Mouse (Mus musculus): ENCODE measurements around the gene Epha4.

DNA sequence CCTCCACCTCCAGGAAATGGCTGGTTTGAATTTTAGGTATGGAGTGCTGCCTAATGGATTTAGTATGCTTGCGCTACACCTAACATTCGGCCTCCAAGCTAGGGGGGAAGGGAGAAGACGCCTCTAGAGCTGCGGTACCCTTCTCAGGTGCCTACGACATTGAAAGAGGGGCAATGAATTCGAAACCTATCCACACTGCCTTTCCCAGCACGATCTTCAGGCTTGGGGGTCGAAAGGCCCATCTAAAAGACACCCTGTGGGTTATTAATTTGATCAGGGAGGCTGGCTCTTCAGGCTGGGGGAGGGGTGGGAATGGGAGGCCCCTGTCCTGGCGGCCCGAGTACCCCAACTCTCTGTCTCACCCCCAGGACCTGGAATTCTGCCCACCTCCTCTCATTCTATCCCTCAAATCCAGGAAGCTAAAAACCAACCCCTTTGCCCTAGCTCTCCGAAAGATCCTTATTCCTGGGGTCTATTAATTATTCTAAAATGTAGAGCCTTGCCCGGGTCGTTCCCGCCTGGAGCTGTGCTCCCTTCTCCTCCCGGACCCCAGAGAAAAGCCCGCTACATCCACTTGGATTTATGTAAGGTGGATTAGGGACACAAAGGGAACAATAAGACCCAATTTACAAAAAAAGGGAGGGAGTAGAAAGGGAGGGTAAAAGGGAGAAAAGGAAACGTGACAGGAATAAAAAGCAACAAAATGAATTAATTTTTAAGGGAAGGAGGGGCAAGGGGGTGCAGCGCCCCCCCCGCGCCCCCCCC, 2.3 kb downstream of the Epha4 start:
- TF ChIP-seq CTCF (IDR thresholded peaks at IDR 0.05; ENCODE audit: borderline replicate concordance, control insufficient read depth, extremely low read depth, insufficient read depth, low read length, poor library complexity), result no peak
- no peak for TF ChIP-seq POLR2A (IDR thresholded peaks at IDR 0.05; ENCODE audit: control insufficient read depth, extremely low read depth, insufficient read depth, low read length, poor library complexity)
